Mouse (Mus musculus) intestine, embryonic 15.5 days (tissue): ENCODE measurements around the gene Dock1. TPM values are rescaled to one million over a fixed set of nuclear protein-coding genes. Genes with fewer than 3 reads are reported as not detected.

ENCODE experiments used
- ATAC-seq: fragments of 200-750 bp; cut with Nextera tagmentation; 2 replicates; pipeline ENCODE4 v1.8.0; 2017; ENCODE audit warnings: moderate TSS enrichment, moderate library complexity
- H3K27ac ChIP-seq: fragments of 300-500 bp; sonication (generic); 2 replicates; pipeline ENCODE4 v1.5.1; 2015; ENCODE audit warnings: mild to moderate bottlenecking, inconsistent platforms
- H3K27me3 ChIP-seq: fragments of 300-500 bp; sonication (generic); replicated peaks from 2 replicates; pipeline ENCODE4 v1.6.1; 2015; ENCODE audit warnings: inconsistent platforms
- H3K36me3 ChIP-seq: fragments of 300-500 bp; sonication (generic); 2 replicates; pipeline ENCODE4 v1.6.1; 2015; ENCODE audit warnings: inconsistent platforms
- H3K4me1 ChIP-seq: fragments of 300-500 bp; sonication (generic); replicated peaks from 2 replicates; pipeline ENCODE4 v1.6.1; 2015; ENCODE audit warnings: inconsistent platforms
- H3K4me2 ChIP-seq: fragments of 300-500 bp; sonication (generic); replicated peaks from 2 replicates; pipeline ENCODE4 v1.6.1; 2015; ENCODE audit warnings: mild to moderate bottlenecking, inconsistent platforms
- H3K4me3 ChIP-seq: fragments of 300-500 bp; sonication (generic); replicated peaks from 2 replicates; pipeline ENCODE4 v1.5.1; 2015; ENCODE audit warnings: inconsistent platforms
- H3K9ac ChIP-seq: fragments of 300-500 bp; sonication (generic); 2 replicates; pipeline ENCODE4 v1.6.1; 2015; ENCODE audit warnings: inconsistent platforms
- H3K9me3 ChIP-seq: fragments of 300-500 bp; sonication (generic); 2 replicates; pipeline ENCODE4 v1.6.1; 2016; ENCODE audit warnings: inconsistent platforms
- WGBS: fragments of 180-500 bp; shearing (Covaris S2); methylation state at CpG from one replicate; pipeline ENCODE4 v1.1.7; 2015; 5-methylcytosine and 5-hydroxymethylcytosine counted together
- polyA plus RNA-seq: library from polyadenylated mRNA; unstranded; fragments of >200 nt; fragmentation: Nextera tagmentation; extraction: Ambion mirVana; gene quantifications from 2 replicates; pipeline ENCODE4 v1.2.1, GENCODE M21; 2015

Gene Dock1
- polyA plus RNA-seq, 1 experiment from 2014 or later = 29.5 TPM

GRCm38 (mm10) chr7:134809241-134809975 is 139.0 kb downstream of the Dock1 start:
- no peak overlapping the region for H3K4me3 ChIP-seq
- ATAC-seq = no peak
- 94% methylated on average over 6 of the region's 6 CpGs for WGBS
- H3K4me1 ChIP-seq = no peaks in the 10 kb centered on the region
- H3K9me3 ChIP-seq = no peaks in the 10 kb centered on the region
- no peaks in the 10 kb centered on the region for H3K27me3 ChIP-seq
- no peak overlapping the region for H3K9ac ChIP-seq
- H3K36me3 ChIP-seq = 0 out of 2 replicates have a peak, but pooled peaks cover 2% of the 10 kb centered on the region
- H3K27ac ChIP-seq = no peak overlapping the region
- no peak overlapping the region for H3K4me2 ChIP-seq

GRCm38 (mm10) chr7:134818471-134818870 is 148.0 kb downstream of the Dock1 start:
- no peak for ATAC-seq

GRCm38 (mm10) chr7:134821264-134821663 is 150.8 kb downstream of the Dock1 start:
- H3K36me3 ChIP-seq = no peaks in the 10 kb centered on the region
- H3K9me3 ChIP-seq = no peaks in the 10 kb centered on the region
- no peak for ATAC-seq
- no peak overlapping the region for H3K27ac ChIP-seq
- no peak overlapping the region for H3K9ac ChIP-seq
- 61% methylated on average over 1 of the region's 1 CpGs for WGBS
- H3K27me3 ChIP-seq = no peaks in the 10 kb centered on the region
- H3K4me3 ChIP-seq = no peak overlapping the region
- H3K4me1 ChIP-seq = no peaks in the 10 kb centered on the region
- no peak overlapping the region for H3K4me2 ChIP-seq

More at GRCm38 (mm10) chr7:134818471-134818870, 148.0 kb downstream of the Dock1 start:
- Histone ChIP-seq H3K4me2 (no peak overlapping the region), H3K4me3 (no peak overlapping the region), H3K4me1 (no peaks in the 10 kb centered on the region), H3K27ac (no peak overlapping the region), H3K27me3 (no peaks in the 10 kb centered on the region), H3K36me3 (no peaks in the 10 kb centered on the region), H3K9ac (no peak overlapping the region), H3K9me3 (no peaks in the 10 kb centered on the region)
- WGBS = 99% methylated on average over 5 of the region's 5 CpGs

GRCm38 (mm10) chr7:134822006-134822405 is 151.6 kb downstream of the Dock1 start:
- Histone ChIP-seq H3K36me3 (no peaks in the 10 kb centered on the region), H3K4me3 (no peak overlapping the region), H3K9ac (no peak overlapping the region), H3K9me3 (no peaks in the 10 kb centered on the region), H3K27me3 (no peaks in the 10 kb centered on the region), H3K27ac (no peak overlapping the region), H3K4me1 (no peaks in the 10 kb centered on the region), H3K4me2 (no peak overlapping the region)
- no peak for ATAC-seq
- 48% methylated on average over 3 of the region's 3 CpGs for WGBS

GRCm38 (mm10) chr7:134823891-134824290 is 153.4 kb downstream of the Dock1 start:
- H3K27me3 ChIP-seq = no peaks in the 10 kb centered on the region
- WGBS = 75% methylated on average over 4 of the region's 4 CpGs
- H3K27ac ChIP-seq = no peak overlapping the region
- no peaks in the 10 kb centered on the region for H3K36me3 ChIP-seq
- H3K4me2 ChIP-seq = no peak overlapping the region
- H3K9me3 ChIP-seq = no peaks in the 10 kb centered on the region
- ATAC-seq = no peak
- no peak overlapping the region for H3K9ac ChIP-seq
- H3K4me1 ChIP-seq = no peaks in the 10 kb centered on the region
- no peak overlapping the region for H3K4me3 ChIP-seq

GRCm38 (mm10) chr7:134840066-134840465 is 169.6 kb downstream of the Dock1 start:
- Histone ChIP-seq H3K27me3 (no peaks in the 10 kb centered on the region), H3K4me3 (no peak overlapping the region), H3K4me2 (no peak overlapping the region), H3K9ac (no peak overlapping the region), H3K4me1 (no peaks in the 10 kb centered on the region), H3K9me3 (no peaks in the 10 kb centered on the region), H3K27ac (no peak overlapping the region), H3K36me3 (no peaks in the 10 kb centered on the region)
- 98% methylated on average over 2 of the region's 2 CpGs for WGBS
- ATAC-seq = no peak

GRCm38 (mm10) chr7:134842751-134843150 is 172.3 kb downstream of the Dock1 start:
- Histone ChIP-seq H3K27ac (no peak overlapping the region), H3K27me3 (no peaks in the 10 kb centered on the region), H3K36me3 (no peaks in the 10 kb centered on the region), H3K4me2 (no peak overlapping the region), H3K4me3 (no peak overlapping the region), H3K9ac (no peak overlapping the region), H3K9me3 (no peaks in the 10 kb centered on the region), H3K4me1 (no peaks in the 10 kb centered on the region)
- no peak for ATAC-seq
- WGBS = 86% methylated on average over 4 of the region's 4 CpGs

GRCm38 (mm10) chr7:134862000-134862399 is 191.5 kb downstream of the Dock1 start:
- no peak overlapping the region for H3K27ac ChIP-seq
- 89% methylated on average over 6 of the region's 6 CpGs for WGBS
- H3K9ac ChIP-seq = no peak overlapping the region
- peaks cover 2% of the 10 kb centered on the region; the same call in 1 of the 2 replicates for H3K36me3 ChIP-seq
- H3K4me3 ChIP-seq = no peak overlapping the region
- no peaks in the 10 kb centered on the region for H3K9me3 ChIP-seq
- H3K4me2 ChIP-seq = no peak overlapping the region
- ATAC-seq = no peak
- H3K4me1 ChIP-seq = no peaks in the 10 kb centered on the region
- no peaks in the 10 kb centered on the region for H3K27me3 ChIP-seq

GRCm38 (mm10) chr7:134864175-134864574 is 193.7 kb downstream of the Dock1 start:
- ATAC-seq = no peak
- 68% methylated on average over 2 of the region's 2 CpGs for WGBS
- Histone ChIP-seq H3K36me3 (peaks cover 2% of the 10 kb centered on the region; the same call in 1 of the 2 replicates), H3K27ac (no peak overlapping the region), H3K4me2 (no peak overlapping the region), H3K9me3 (no peaks in the 10 kb centered on the region), H3K4me1 (no peaks in the 10 kb centered on the region), H3K9ac (no peak overlapping the region), H3K4me3 (no peak overlapping the region), H3K27me3 (no peaks in the 10 kb centered on the region)

- 68% methylated on average over 3 of the region's 3 CpGs for WGBS
- ATAC-seq = no peak
- no peaks in the 10 kb centered on the region for H3K4me1 ChIP-seq
- no peaks in the 10 kb centered on the region for H3K27me3 ChIP-seq
- no peak overlapping the region for H3K4me3 ChIP-seq
- no peak overlapping the region for H3K4me2 ChIP-seq
- H3K36me3 ChIP-seq = peaks cover 2% of the 10 kb centered on the region; the same call in 1 of the 2 replicates
- no peaks in the 10 kb centered on the region for H3K9me3 ChIP-seq
- H3K9ac ChIP-seq = no peak overlapping the region
- no peak overlapping the region for H3K27ac ChIP-seq
Observed at GRCm38 (mm10) chr7:134872511-134872910, 202.1 kb downstream of the Dock1 start.

GRCm38 (mm10) chr7:134872981-134873380 is 202.5 kb downstream of the Dock1 start:
- no peak for ATAC-seq
- no peak overlapping the region for H3K27ac ChIP-seq
- H3K4me1 ChIP-seq = no peaks in the 10 kb centered on the region
- H3K9me3 ChIP-seq = no peaks in the 10 kb centered on the region
- 91% methylated on average over 7 of the region's 7 CpGs for WGBS
- H3K4me2 ChIP-seq = no peak overlapping the region
- no peaks in the 10 kb centered on the region for H3K27me3 ChIP-seq
- peaks cover 7% of the 10 kb centered on the region; the same call in 1 of the 2 replicates for H3K36me3 ChIP-seq
- no peak overlapping the region for H3K4me3 ChIP-seq
- no peak overlapping the region for H3K9ac ChIP-seq

GRCm38 (mm10) chr7:134878985-134879384 is 208.5 kb downstream of the Dock1 start:
- H3K4me3 ChIP-seq = no peak overlapping the region
- H3K27ac ChIP-seq = no peak overlapping the region
- H3K4me2 ChIP-seq = no peak overlapping the region
- no peaks in the 10 kb centered on the region for H3K27me3 ChIP-seq
- H3K4me1 ChIP-seq = no peaks in the 10 kb centered on the region
- H3K9ac ChIP-seq = no peak overlapping the region
- no peaks in the 10 kb centered on the region for H3K9me3 ChIP-seq
- WGBS = 88% methylated on average over 6 of the region's 6 CpGs
- peaks cover 7% of the 10 kb centered on the region; the same call in 1 of the 2 replicates for H3K36me3 ChIP-seq
- no peak for ATAC-seq

GRCm38 (mm10) chr7:134880431-134880830 is 210.0 kb downstream of the Dock1 start:
- H3K4me3 ChIP-seq = no peak overlapping the region
- H3K4me1 ChIP-seq = no peaks in the 10 kb centered on the region
- H3K27me3 ChIP-seq = no peaks in the 10 kb centered on the region
- no peaks in the 10 kb centered on the region for H3K9me3 ChIP-seq
- H3K27ac ChIP-seq = no peak overlapping the region
- ATAC-seq = no peak
- no peak overlapping the region for H3K4me2 ChIP-seq
- WGBS = 75% methylated on average over 6 of the region's 6 CpGs
- peaks cover 7% of the 10 kb centered on the region; the same call in 1 of the 2 replicates for H3K36me3 ChIP-seq
- no peak overlapping the region for H3K9ac ChIP-seq
